Mouse (Mus musculus) heart, postnatal 0 days (tissue): ENCODE measurements around the gene Tmem86a. TPM values are rescaled to one million over a fixed set of nuclear protein-coding genes. Genes with fewer than 3 reads are reported as not detected.
A peak's percentile ranks its signal among the peaks of the same experiment; 100 is the strongest.

Source experiments
- ATAC-seq: fragments of 200-750 bp; cut with Nextera tagmentation; 2 replicates; pipeline ENCODE4 v1.8.0; 2017; ENCODE audit warnings: low read depth, moderate number of reproducible peaks, moderate library complexity; ENCODE audit not compliant: insufficient read depth
- DNase-seq: peaks from one replicate; pipeline ENCODE4 v3.0.0-alpha.2; 2016; ENCODE audit warnings: low spot score
- H3K27ac ChIP-seq: fragments of 300-500 bp; sonication (generic); 2 replicates; pipeline ENCODE4 v1.5.1; 2014; ENCODE audit warnings: low read depth, mild to moderate bottlenecking
- H3K27me3 ChIP-seq: fragments of 300-500 bp; sonication (generic); 2 replicates; pipeline ENCODE4 v1.6.1; 2014; ENCODE audit warnings: low read length, mixed read lengths; ENCODE audit not compliant: control insufficient read depth, insufficient read depth
- H3K36me3 ChIP-seq: fragments of 300-500 bp; sonication (generic); replicated peaks from 2 replicates; pipeline ENCODE4 v1.6.1; 2014; ENCODE audit warnings: low read length, mixed read lengths; ENCODE audit not compliant: control insufficient read depth, insufficient read depth
- H3K4me1 ChIP-seq: fragments of 300-500 bp; sonication (generic); 2 replicates; pipeline ENCODE4 v1.6.1; 2014; ENCODE audit warnings: antibody characterized with exemption; ENCODE audit not compliant: control insufficient read depth, insufficient read depth
- H3K4me2 ChIP-seq: fragments of 300-500 bp; sonication (generic); 2 replicates; pipeline ENCODE4 v1.6.1; 2014; ENCODE audit warnings: low read depth, mild to moderate bottlenecking, low read length, moderate library complexity
- H3K4me3 ChIP-seq: fragments of 300-500 bp; sonication (generic); 2 replicates; pipeline ENCODE4 v1.5.1; 2014; ENCODE audit warnings: low read depth, low read length
- H3K9ac ChIP-seq: fragments of 300-500 bp; sonication (generic); replicated peaks from 2 replicates; pipeline ENCODE4 v1.6.1; 2014; ENCODE audit warnings: low read depth, low read length, mixed read lengths
- H3K9me3 ChIP-seq: fragments of 300-500 bp; sonication (generic); replicated peaks from 2 replicates; pipeline ENCODE4 v1.6.1; 2016; ENCODE audit warnings: low read length; ENCODE audit not compliant: control insufficient read depth
- CTCF ChIP-seq: IDR thresholded peaks from 2 replicates; pipeline ENCODE4 v1.5.1; 2016; ENCODE audit warnings: antibody characterized with exemption, control low read depth, low read depth
- EP300 ChIP-seq: IDR thresholded peaks from 2 replicates; pipeline ENCODE4 v1.6.1; 2016; ENCODE audit warnings: antibody characterized with exemption, low read depth
- WGBS: fragments of 180-500 bp; shearing (Covaris S2); extraction: QIAGEN DNeasy Blood & Tissue Kit; methylation state at CpG from one replicate; pipeline ENCODE4 v1.1.7; 2014; 5-methylcytosine and 5-hydroxymethylcytosine counted together
- polyA plus RNA-seq: library from polyadenylated mRNA; unstranded; fragments of >200 nt; fragmentation: Nextera tagmentation; extraction: Ambion mirVana; gene quantifications from 2 replicates; pipeline ENCODE4 v1.2.1, GENCODE M21; 2015
- total RNA-seq: library from RNA; depleted of rRNA; stranded (reverse); fragments of >200 nt; gene quantifications from 2 replicates; pipeline ENCODE4 v1.2.3, GENCODE M21; 2014; ENCODE audit warnings: low replicate concordance

Gene Tmem86a
- total and polyA plus RNA-seq, 2 experiments from 2014 or later, result 18.5 to 32.0 TPM

- H3K4me3 ChIP-seq, result no peak overlapping the region
- H3K27me3 ChIP-seq, result no peaks in the 10 kb centered on the region
- ATAC-seq, result no peak
- H3K4me1 ChIP-seq, result no peaks in the 10 kb centered on the region
- H3K9me3 ChIP-seq, result no peaks in the 10 kb centered on the region
- H3K9ac ChIP-seq, result no peak overlapping the region
- no peak for TF ChIP-seq EP300
- TF ChIP-seq CTCF, result no peak
- DNase-seq, result no peak
- no peak overlapping the region for H3K4me2 ChIP-seq
- WGBS, result 67% methylated on average over 4 of the region's 4 CpGs
- H3K36me3 ChIP-seq, result no peaks in the 10 kb centered on the region
- no peak overlapping the region for H3K27ac ChIP-seq
Observed at GRCm38 (mm10) chr7:47031371-47031770, 19.0 kb upstream of the Tmem86a start.

- no peak overlapping the region for H3K9ac ChIP-seq
- no peak for TF ChIP-seq CTCF
- TF ChIP-seq EP300, result no peak
- DNase-seq, result no peak
- H3K4me3 ChIP-seq, result no peak overlapping the region
- ATAC-seq, result no peak
- H3K9me3 ChIP-seq, result no peaks in the 10 kb centered on the region
- no peaks in the 10 kb centered on the region for H3K27me3 ChIP-seq
- no peak overlapping the region for H3K27ac ChIP-seq
- no peak overlapping the region for H3K4me2 ChIP-seq
- H3K4me1 ChIP-seq, result no peaks in the 10 kb centered on the region
- WGBS, result 83% methylated on average over 4 of the region's 4 CpGs
- no peaks in the 10 kb centered on the region for H3K36me3 ChIP-seq
Observed at GRCm38 (mm10) chr7:47034785-47035384, 15.5 kb upstream of the Tmem86a start.

GRCm38 (mm10) chr7:47035426-47035825 is 15.0 kb upstream of the Tmem86a start:
- Histone ChIP-seq H3K9me3 (no peaks in the 10 kb centered on the region), H3K36me3 (no peaks in the 10 kb centered on the region), H3K9ac (no peak overlapping the region), H3K4me2 (no peak overlapping the region), H3K27me3 (no peaks in the 10 kb centered on the region), H3K4me1 (no peaks in the 10 kb centered on the region), H3K4me3 (no peak overlapping the region), H3K27ac (no peak overlapping the region)
- TF ChIP-seq EP300 (no peak), CTCF (no peak)
- no peak for ATAC-seq
- WGBS, result 69% methylated on average over 8 of the region's 8 CpGs
- DNase-seq, result no peak

- H3K36me3 ChIP-seq, result no peaks in the 10 kb centered on the region
- H3K4me2 ChIP-seq, result no peak overlapping the region
- H3K9me3 ChIP-seq, result no peaks in the 10 kb centered on the region
- TF ChIP-seq CTCF (no peak), EP300 (no peak)
- peaks cover 4% of the 10 kb centered on the region; the same call in 1 of the 2 replicates for H3K4me1 ChIP-seq
- no peak overlapping the region for H3K9ac ChIP-seq
- WGBS, result 75% methylated on average over 3 of the region's 3 CpGs
- ATAC-seq (no peak), DNase-seq (no peak)
- no peak overlapping the region for H3K4me3 ChIP-seq
- H3K27ac ChIP-seq, result peak overlapping the region; percentile 77; the same call in 1 of the 2 replicates
- no peaks in the 10 kb centered on the region for H3K27me3 ChIP-seq
Observed at GRCm38 (mm10) chr7:47041706-47042105, 8.7 kb upstream of the Tmem86a start.

GRCm38 (mm10) chr7:47042121-47042520 is 8.3 kb upstream of the Tmem86a start:
- no peaks in the 10 kb centered on the region for H3K36me3 ChIP-seq
- no peak overlapping the region for H3K4me2 ChIP-seq
- no peak overlapping the region for H3K9ac ChIP-seq
- ATAC-seq (no peak), DNase-seq (no peak)
- 77% methylated on average over 4 of the region's 4 CpGs for WGBS
- peak overlapping the region; percentile 77 for H3K27ac ChIP-seq
- H3K9me3 ChIP-seq, result no peaks in the 10 kb centered on the region
- no peaks in the 10 kb centered on the region for H3K27me3 ChIP-seq
- TF ChIP-seq EP300, result no peak
- no peak for TF ChIP-seq CTCF
- no peak overlapping the region for H3K4me3 ChIP-seq
- H3K4me1 ChIP-seq, result peaks cover 4% of the 10 kb centered on the region; the same call in 1 of the 2 replicates
